Mouse (Mus musculus) testis, adult 2 months (tissue): ENCODE data around the gene Tjp3.

Experiments
- CTCF ChIP-seq: fragments of 200-500 bp; IDR thresholded peaks from 2 replicates; pipeline ENCODE4 v1.5.1; 2012; ENCODE audit warnings: low read depth, mild to moderate bottlenecking, inconsistent platforms, low read length, moderate library complexity; ENCODE audit not compliant: control insufficient read depth, insufficient read depth, insufficient replicate concordance
- POLR2A ChIP-seq: fragments of 200-500 bp; IDR thresholded peaks from 2 replicates; pipeline ENCODE4 v1.6.1; 2012; ENCODE audit warnings: low read depth, mild to moderate bottlenecking, inconsistent platforms, low read length, moderate library complexity; ENCODE audit not compliant: control insufficient read depth

- TF ChIP-seq CTCF (peak; percentile 18; the same call in 1 of the 2 replicates), POLR2A (no peak)
Observed at GRCm38 (mm10) chr10:81316338-81317060, 25.1 kb upstream of the Tjp3 start.
